Mouse (Mus musculus) liver, postnatal 0 days (tissue): ENCODE measurements around the gene Cfap20. TPM values are rescaled to one million over a fixed set of nuclear protein-coding genes. Genes with fewer than 3 reads are reported as not detected.

ENCODE experiments used
- ATAC-seq: fragments of 200-750 bp; cut with Nextera tagmentation; 2 replicates; pipeline ENCODE4 v1.8.0; 2017; ENCODE audit warnings: mild to moderate bottlenecking, moderate library complexity
- DNase-seq: peaks from one replicate; pipeline ENCODE4 v3.0.0-alpha.2; 2016
- H3K27ac ChIP-seq: fragments of 300-500 bp; sonication (generic); 2 replicates; pipeline ENCODE4 v1.5.1; 2014; ENCODE audit warnings: antibody characterized with exemption, moderate library complexity, mild to moderate bottlenecking, low read depth
- H3K27me3 ChIP-seq: fragments of 300-500 bp; sonication (generic); 2 replicates; pipeline ENCODE4 v1.6.1; 2014; ENCODE audit warnings: low read length, control low read depth, mixed read lengths; ENCODE audit not compliant: insufficient read depth
- H3K36me3 ChIP-seq: fragments of 300-500 bp; sonication (generic); replicated peaks from 2 replicates; pipeline ENCODE4 v1.6.1; 2014; ENCODE audit warnings: mild to moderate bottlenecking, control low read depth, low read length, moderate library complexity, mixed read lengths; ENCODE audit not compliant: insufficient read depth
- H3K4me1 ChIP-seq: fragments of 300-500 bp; sonication (generic); 2 replicates; pipeline ENCODE4 v1.6.1; 2014; ENCODE audit warnings: antibody characterized with exemption, mild to moderate bottlenecking, control low read depth; ENCODE audit not compliant: insufficient read depth
- H3K4me2 ChIP-seq: fragments of 300-500 bp; sonication (generic); 2 replicates; pipeline ENCODE4 v1.6.1; 2014; ENCODE audit warnings: low read depth, mild to moderate bottlenecking, low read length, moderate library complexity, mixed read lengths
- H3K4me3 ChIP-seq: fragments of 300-500 bp; sonication (generic); 2 replicates; pipeline ENCODE4 v1.5.1; 2014; ENCODE audit warnings: low read depth, low read length
- H3K9ac ChIP-seq: fragments of 300-500 bp; sonication (generic); replicated peaks from 2 replicates; pipeline ENCODE4 v1.6.1; 2014; ENCODE audit warnings: mild to moderate bottlenecking, moderate library complexity
- H3K9me3 ChIP-seq: fragments of 300-500 bp; sonication (generic); 2 replicates; pipeline ENCODE4 v1.6.1; 2016; ENCODE audit warnings: mild to moderate bottlenecking, control low read depth, low read length, mixed read lengths
- CTCF ChIP-seq: sonication (generic); IDR thresholded peaks from 2 replicates; pipeline ENCODE4 v1.5.1; 2016; ENCODE audit warnings: antibody characterized with exemption, low read depth
- EP300 ChIP-seq: IDR thresholded peaks from 2 replicates; pipeline ENCODE4 v1.6.1; 2016; ENCODE audit warnings: antibody characterized with exemption, low read depth, mild to moderate bottlenecking
- WGBS: fragments of 180-500 bp; shearing (Covaris S2); extraction: QIAGEN DNeasy Blood & Tissue Kit; methylation state at CpG from one replicate; pipeline ENCODE4 v1.1.7; 2014; ENCODE audit not compliant: insufficient replicate concordance; 5-methylcytosine and 5-hydroxymethylcytosine counted together
- polyA plus RNA-seq: library from polyadenylated mRNA; unstranded; fragments of >200 nt; fragmentation: Nextera tagmentation; extraction: Ambion mirVana; gene quantifications from 2 replicates; pipeline ENCODE4 v1.2.1, GENCODE M21; 2015

Cfap20 gene
- polyA plus RNA-seq, 1 experiment from 2014 or later: 33.1 TPM

DNA sequence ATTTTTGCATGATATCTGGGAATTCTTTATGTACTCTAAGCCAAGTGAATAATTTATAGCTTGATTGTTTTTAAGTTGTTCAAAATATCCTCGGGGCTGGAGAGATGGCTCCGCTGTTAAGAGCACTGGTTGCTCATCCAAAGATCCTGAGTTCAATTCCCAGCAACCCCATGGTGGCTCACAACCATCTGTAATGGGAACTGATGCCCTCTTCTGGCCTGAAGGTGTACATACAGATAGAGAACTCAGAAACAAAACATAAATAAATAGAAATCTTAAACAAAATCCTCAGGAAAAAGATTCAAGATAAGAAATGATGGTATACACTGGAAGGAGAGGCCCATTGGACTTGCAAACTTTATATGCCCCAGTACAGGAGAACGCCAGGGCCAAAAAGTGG, 1.3 kb upstream of the Cfap20 start:
- peak; percentile 28; the same call in 1 of the 2 replicates for TF ChIP-seq CTCF
- TF ChIP-seq EP300: no peak
- peaks cover 28% of the 10 kb centered on the region for H3K4me1 ChIP-seq

DNA sequence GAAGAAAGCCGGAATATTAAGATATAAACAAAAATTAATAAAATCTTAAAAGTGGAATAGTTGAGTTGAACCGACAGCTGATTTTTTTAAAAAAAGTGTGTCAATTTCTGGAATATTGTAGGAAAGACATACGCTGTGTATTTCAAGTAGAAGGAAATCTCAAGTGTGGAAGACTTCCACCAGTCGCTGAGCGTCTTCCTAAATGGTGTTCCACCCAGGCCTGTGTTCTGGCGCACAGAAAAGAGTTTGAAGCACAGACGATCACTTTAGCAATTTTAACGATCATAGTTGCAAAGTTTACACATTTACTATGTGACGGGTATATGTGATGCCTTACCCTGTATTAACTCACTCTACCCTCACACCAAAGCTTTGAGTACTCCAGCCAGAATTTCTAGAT, 802 bp upstream of the Cfap20 start:
- no peak for TF ChIP-seq CTCF
- TF ChIP-seq EP300: no peak
- H3K27ac ChIP-seq: no peak overlapping the region
- H3K36me3 ChIP-seq: no peaks in the 10 kb centered on the region
- ATAC-seq: no peak
- peaks cover 28% of the 10 kb centered on the region for H3K4me1 ChIP-seq
- WGBS: 93% methylated on average over 9 of the region's 9 CpGs
- H3K4me3 ChIP-seq: 0 out of 2 replicates have a peak overlapping the region, but pooled peaks have one; percentile 98
- H3K27me3 ChIP-seq: no peaks in the 10 kb centered on the region
- H3K4me2 ChIP-seq: peak overlapping the region; percentile 64
- no peak overlapping the region for H3K9ac ChIP-seq
- no peaks in the 10 kb centered on the region for H3K9me3 ChIP-seq
- no peak for DNase-seq

More for the DNA sequence above, 1.3 kb upstream of the Cfap20 start:
- no peak for ATAC-seq
- no peak overlapping the region for H3K4me3 ChIP-seq
- H3K9me3 ChIP-seq: no peaks in the 10 kb centered on the region
- H3K36me3 ChIP-seq: no peaks in the 10 kb centered on the region
- no peaks in the 10 kb centered on the region for H3K27me3 ChIP-seq
- 82% methylated on average over 3 of the region's 3 CpGs for WGBS
- H3K27ac ChIP-seq: no peak overlapping the region
- DNase-seq: no peak
- H3K4me2 ChIP-seq: no peak overlapping the region
- H3K9ac ChIP-seq: no peak overlapping the region

DNA sequence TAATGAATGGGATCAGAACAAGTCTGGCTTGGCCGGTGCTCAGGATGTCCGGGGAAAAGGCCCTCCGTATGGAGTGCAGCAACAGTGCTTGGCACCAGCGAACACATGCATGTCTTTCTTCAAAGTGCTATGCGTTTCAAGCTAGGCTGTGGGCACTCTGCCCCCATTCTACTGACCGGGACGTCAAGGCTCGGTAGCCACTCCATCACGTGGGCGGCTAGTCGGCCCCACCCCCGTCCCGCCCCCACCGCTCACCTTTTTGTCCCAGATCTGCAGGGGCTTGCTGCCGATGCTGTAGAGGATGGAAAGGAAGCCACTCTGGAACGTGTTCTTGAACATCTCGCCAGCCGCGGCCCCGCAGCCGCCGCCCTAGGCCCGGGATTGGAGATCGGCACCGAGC, 436 bp downstream of the Cfap20 start:
- ATAC-seq: peak; percentile 37
- Histone ChIP-seq H3K27ac (peak overlapping the region; percentile 94), H3K4me3 (peak overlapping the region; percentile 98), H3K9me3 (no peaks in the 10 kb centered on the region), H3K27me3 (no peaks in the 10 kb centered on the region), H3K4me2 (peak overlapping the region; percentile 92), H3K9ac (peak overlapping the region; percentile 86), H3K36me3 (no peaks in the 10 kb centered on the region), H3K4me1 (peaks cover 30% of the 10 kb centered on the region)
- TF ChIP-seq CTCF: no peak
- no peak for TF ChIP-seq EP300
- no peak for DNase-seq
- under 1% methylated on average over 25 of the region's 25 CpGs for WGBS

DNA sequence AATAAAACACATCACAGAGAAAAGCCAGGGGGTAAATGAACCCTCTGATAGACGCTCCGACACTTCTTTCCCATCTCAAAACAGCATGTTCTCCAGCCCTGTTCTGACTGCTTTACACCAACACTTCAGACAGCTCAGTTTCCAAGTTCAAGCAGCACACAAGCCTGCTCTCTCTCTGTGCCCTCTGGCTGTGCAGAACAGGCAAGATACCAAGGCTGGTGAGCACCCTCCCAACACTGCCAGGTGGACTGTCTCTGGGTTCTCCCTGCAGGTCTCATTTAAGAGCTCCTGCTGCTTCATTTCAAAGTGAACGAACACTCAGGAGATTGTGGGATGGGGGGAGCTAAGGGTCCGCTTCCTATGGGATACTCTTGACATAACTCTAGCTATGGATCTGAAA, 1.5 kb downstream of the Cfap20 start:
- WGBS: 82% methylated on average over 4 of the region's 4 CpGs
- no peak for ATAC-seq

GRCm38 (mm10) chr8:95432471-95432870, 2.2 kb downstream of the Cfap20 start:
- peak overlapping the region; percentile 18; the same call in 1 of the 2 replicates for H3K27ac ChIP-seq
- DNase-seq (no peak), ATAC-seq (no peak)
- peak overlapping the region; percentile 92; the same call in 1 of the 2 replicates for H3K4me2 ChIP-seq
- 57% methylated on average over 3 of the region's 3 CpGs for WGBS
- H3K9me3 ChIP-seq: no peaks in the 10 kb centered on the region
- no peak overlapping the region for H3K4me3 ChIP-seq
- H3K36me3 ChIP-seq: no peaks in the 10 kb centered on the region
- H3K4me1 ChIP-seq: peaks cover 44% of the 10 kb centered on the region
- H3K27me3 ChIP-seq: no peaks in the 10 kb centered on the region
- TF ChIP-seq CTCF (no peak), EP300 (no peak)
- no peak overlapping the region for H3K9ac ChIP-seq

More for the DNA sequence above, 1.5 kb downstream of the Cfap20 start:
- peak overlapping the region; percentile 86; the same call in 1 of the 2 replicates for H3K9ac ChIP-seq
- peaks cover 38% of the 10 kb centered on the region for H3K4me1 ChIP-seq
- TF ChIP-seq EP300 (no peak), CTCF (no peak)
- H3K27me3 ChIP-seq: no peaks in the 10 kb centered on the region
- no peak for DNase-seq
- H3K9me3 ChIP-seq: no peaks in the 10 kb centered on the region
- H3K4me2 ChIP-seq: peak overlapping the region; percentile 92
- H3K36me3 ChIP-seq: no peaks in the 10 kb centered on the region
- H3K4me3 ChIP-seq: peak overlapping the region; percentile 98; the same call in 1 of the 2 replicates
- no peak overlapping the region for H3K27ac ChIP-seq

DNA sequence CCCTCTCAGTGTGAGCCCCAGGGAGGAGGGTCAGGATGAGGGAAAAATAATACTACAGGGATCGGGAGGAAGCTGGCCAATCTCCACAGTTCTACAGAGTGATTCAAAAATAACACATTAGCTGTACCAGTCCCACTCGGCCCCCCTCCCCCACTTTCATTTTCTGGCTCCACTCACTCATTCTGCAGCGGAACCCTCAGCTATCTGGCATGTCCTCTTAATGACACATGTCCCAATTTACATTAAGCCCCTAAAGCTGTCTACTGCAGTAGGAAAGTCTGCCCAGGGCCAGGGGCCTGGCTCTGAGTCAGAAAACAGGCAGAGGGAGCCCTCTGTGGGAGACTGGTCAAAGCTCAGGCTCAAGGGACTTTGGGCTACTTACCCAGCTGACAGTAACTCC, 4.7 kb downstream of the Cfap20 start:
- ATAC-seq: no peak
- no peak for TF ChIP-seq EP300
- TF ChIP-seq CTCF: peak; percentile 54
- H3K36me3 ChIP-seq: no peaks in the 10 kb centered on the region
- H3K27ac ChIP-seq: 0 out of 2 replicates have a peak overlapping the region, but pooled peaks have one; percentile 29
- no peaks in the 10 kb centered on the region for H3K27me3 ChIP-seq
- no peaks in the 10 kb centered on the region for H3K9me3 ChIP-seq
- 55% methylated on average over 3 of the region's 3 CpGs for WGBS
- H3K4me2 ChIP-seq: no peak overlapping the region
- H3K9ac ChIP-seq: no peak overlapping the region
- no peak overlapping the region for H3K4me3 ChIP-seq
- DNase-seq: peak; percentile 37
- H3K4me1 ChIP-seq: peaks cover 51% of the 10 kb centered on the region
